Mouse (Mus musculus): ENCODE measurements at regions not wholly inside any gene's neighbourhood (a gene's known extent, or its start where the extent isn't known, plus 50 kb on each side); places are given as distances from the start of the nearest gene placed in this dataset.

GRCm38 (mm10) chr12:112387836-112388235, 101.4 kb upstream of the A530016L24Rik start:
- no peak for DNase-seq

DNA sequence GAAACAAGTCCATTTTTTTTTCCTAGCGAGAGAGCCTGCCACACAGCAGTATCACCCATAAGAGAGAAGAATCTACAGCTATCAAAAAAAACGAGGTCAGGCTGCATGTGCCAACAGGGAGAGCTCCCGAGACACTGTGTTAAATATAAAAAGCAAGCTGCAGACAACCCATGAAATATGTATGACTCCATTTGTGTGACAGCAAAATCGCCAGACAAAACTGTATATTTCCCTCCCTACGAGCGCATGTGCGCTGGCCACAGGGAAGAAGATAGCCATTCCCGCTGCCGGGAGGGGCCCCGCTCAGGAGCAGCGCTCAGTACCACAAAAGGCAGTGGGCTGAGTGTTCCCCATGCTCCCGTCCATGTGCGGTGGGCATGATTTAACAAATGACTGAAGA, 93.3 kb upstream of the A530016L24Rik start:
- DNase-seq, result no peak

DNA sequence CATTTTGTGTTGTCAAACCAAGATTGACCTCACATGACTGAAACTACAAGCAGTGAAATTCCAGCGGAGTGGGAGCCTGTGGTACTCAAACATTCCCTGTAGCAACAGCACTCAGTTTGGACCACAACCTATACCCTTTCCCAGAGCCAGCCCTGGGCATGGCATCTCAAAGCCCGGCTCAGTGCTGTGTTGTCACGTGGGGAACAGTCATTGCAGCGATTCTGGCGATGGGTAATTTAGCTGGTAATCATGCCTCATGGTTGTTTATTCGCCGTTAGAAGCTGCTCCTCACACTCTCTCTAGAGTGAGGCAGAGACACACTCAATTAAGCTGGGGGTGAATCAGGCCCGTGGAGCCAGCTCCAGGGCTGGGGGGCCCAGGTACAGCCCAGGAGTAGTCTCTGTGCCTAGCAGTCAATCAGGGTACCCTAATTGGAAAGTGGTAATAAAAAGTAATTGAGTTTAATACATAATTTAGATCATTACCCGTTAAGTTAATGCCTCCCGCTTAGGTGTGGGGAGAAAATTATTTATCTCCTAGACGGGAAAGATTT, 85.5 kb upstream of the A530016L24Rik start:
- no peak for DNase-seq

DNA sequence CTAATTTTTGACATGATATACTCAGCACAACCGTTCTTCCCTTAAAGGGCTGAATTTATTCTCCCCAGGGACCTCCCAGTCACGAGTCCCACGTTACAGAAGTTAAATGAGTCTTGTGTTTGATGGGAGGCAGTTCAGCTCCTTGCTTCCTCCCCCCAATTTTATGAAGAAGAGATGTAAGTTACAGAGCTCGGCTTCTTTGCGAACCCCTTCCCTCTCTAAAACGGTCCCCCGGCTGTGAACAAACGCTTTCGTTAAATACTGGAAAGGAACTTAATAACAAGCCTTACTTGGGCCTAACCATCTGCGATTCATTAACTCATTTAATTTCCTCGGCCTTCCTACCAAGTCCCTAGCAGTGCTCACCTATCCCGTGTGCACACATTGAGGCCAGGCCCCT, 84.9 kb upstream of the A530016L24Rik start:
- no peak for DNase-seq

- no peak for DNase-seq
These were observed 83.5 kb upstream of the A530016L24Rik start for GRCm38 (mm10) chr12:112405781-112406213.

- no peak for DNase-seq
These were observed 77.5 kb upstream of the A530016L24Rik start for GRCm38 (mm10) chr12:112411612-112412350.

DNA sequence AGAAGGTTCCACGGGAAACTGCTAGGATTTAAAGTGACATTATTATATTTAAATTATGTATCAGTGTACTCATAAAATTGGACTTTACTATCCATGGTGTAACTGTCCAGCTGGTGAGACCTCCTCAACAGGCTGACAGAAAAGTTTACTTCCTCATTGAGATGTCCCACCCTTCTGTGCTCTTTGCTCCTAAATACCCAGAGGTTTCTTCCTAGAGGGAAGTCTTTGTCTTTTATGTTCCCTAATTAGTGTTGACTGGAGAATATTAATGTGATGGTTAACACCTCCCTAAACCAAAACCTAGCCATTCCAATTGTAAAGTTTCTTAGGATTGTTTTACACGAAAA, 76.9 kb upstream of the A530016L24Rik start:
- no peak for DNase-seq

DNA sequence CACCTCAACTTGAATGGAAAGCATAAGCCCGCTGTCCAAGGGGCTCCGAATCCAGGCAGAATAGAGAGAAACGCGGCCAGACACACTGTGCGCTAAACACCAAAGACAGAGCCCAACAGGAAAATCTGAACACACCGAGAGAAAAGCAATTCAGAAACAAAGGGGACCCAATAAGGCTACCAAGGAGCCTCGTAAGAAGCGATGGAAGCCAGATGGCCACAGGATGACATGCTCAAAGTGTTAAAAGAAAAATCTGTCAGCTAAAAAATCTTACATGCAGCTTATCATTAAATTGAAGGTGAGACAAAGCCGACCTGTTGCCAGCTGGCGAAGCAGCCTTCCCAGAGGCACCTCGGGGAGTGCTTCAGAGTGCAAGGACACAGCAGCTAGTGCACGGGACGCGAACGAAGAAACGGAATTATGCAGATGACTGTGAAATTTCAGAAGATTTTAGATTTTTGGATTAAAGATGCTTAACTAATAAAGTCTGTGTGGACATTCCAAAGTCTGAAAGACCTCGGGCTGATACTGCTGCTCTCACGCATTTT, 73.2 kb upstream of the A530016L24Rik start:
- no peak for DNase-seq

GRCm38 (mm10) chr12:112416537-112416936, 72.7 kb upstream of the A530016L24Rik start:
- no peak for DNase-seq

DNA sequence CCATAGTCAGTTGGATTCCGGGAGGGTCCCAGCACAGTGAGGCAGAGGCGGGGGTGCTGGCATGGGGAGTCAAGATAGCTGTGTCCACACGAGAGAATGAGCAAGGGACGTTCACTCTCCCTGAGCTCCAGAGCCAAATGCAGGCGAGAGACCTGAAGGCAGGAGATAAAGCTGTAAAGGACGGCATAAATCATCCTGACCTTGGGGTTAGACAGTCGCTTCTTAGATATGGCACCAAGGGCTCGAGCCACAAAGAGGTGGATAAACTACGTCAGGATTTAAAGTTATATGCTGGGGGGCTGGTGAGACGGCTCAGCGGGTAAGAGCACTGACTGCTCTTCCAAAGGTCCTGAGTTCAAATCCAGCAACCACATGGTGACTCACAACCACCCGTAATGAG, 70.6 kb upstream of the A530016L24Rik start:
- DNase-seq, result no peak

- DNase-seq, result no peak
These were observed 67.1 kb upstream of the A530016L24Rik start for GRCm38 (mm10) chr12:112422177-112422576.

- no peak for DNase-seq
These were observed 65.1 kb upstream of the A530016L24Rik start for GRCm38 (mm10) chr12:112424150-112424549.

GRCm38 (mm10) chr12:112426681-112427080, 62.6 kb upstream of the A530016L24Rik start:
- no peak for DNase-seq

DNA sequence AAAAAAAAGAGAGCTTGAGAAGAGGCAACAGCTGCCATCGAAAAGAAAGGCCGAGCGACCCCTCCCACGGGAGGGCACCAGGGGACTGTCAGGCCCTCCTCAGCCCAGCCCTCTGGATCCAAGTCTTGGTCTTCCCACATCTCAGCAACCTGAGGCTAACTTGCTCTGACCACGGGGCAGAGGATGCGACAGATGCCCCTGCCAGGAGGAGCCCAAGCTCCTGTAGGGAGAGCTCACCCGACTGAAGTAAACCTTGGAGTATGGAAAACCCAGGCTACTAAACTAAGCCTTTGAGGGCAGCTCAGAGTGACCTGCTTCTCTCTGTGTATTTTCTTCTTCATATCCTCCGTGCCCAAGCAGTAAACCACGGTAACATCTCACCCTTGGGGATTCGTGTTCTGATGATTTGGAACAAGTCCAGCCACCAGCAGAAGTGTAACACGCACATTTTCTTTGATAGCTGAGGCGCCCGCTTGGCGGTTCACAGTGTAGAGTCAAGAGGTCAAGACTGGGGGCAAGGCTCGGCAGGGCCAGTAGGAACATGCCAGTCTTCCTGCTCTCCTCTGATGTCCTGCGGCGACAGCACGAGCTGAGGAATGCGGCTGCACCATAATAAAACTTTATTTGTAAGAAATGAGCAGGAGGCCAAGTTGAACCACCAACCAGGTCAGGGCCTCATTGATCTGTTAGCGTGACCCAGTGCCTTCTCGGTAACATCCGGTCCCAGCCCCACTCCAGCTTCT, 59.0 kb upstream of the A530016L24Rik start:
- no peak for DNase-seq

DNA sequence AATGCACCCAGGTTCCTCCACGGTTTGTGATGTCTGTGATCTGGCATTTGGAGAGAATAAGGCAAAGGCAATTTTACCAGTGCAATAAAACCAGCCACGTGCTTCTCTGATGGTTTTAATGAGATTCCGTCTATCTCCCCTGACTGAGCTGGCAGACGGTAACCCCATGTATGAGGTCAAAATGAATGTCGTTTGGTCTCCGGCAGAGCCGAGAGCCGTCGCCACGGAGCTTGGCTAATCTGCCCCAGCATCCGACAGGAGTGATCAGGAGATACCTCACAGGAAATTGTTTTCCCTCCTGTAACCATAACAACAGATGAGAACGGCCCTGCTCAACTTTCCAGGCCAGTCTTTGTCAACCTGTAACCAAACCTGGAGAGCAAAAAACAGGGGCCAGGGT, 55.9 kb upstream of the A530016L24Rik start:
- DNase-seq, result no peak

- DNase-seq, result no peak
These were observed 54.5 kb upstream of the A530016L24Rik start for GRCm38 (mm10) chr12:112434673-112435294.

DNA sequence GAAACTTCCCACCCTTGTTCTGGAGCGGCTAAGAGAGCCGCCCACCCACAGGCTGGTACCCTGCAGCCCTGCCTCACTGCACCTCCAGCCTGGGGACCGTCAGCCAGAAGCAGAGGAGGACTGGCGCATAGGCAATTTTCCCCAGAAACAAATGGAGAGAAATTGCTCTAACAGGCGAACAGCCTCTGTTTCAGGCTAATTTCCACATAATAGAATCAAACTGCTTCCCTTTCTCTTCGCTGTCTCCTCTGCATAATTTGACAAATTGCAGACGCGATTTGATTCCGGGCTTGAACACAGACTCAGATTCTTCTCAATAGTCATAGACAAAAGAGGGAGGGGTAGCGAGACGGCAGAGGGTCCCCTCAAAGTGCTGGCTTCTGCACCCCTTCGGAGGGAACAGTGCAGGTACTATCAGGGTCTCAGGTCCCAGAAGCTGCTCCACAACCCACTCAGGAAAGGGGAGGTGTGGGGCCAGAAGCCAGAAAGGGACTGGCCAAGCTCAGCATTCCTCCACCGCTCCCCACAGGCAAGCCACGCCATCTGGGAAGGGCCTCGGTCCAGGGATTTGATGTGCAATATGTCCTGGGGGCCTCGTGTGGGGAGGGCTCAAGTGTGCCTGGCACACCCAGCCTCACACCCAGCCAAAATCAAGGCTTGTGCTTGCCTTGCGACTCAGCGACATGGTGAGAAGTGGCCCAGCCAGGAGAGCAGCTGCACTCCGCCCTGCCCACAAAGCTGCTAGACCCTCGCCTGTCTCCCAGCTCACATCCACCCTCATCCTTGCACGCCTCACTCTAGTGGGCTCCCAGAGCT, 53.7 kb upstream of the A530016L24Rik start:
- no peak for DNase-seq

- no peak for DNase-seq
These were observed 52.2 kb upstream of the A530016L24Rik start for GRCm38 (mm10) chr12:112437046-112437445.

DNA sequence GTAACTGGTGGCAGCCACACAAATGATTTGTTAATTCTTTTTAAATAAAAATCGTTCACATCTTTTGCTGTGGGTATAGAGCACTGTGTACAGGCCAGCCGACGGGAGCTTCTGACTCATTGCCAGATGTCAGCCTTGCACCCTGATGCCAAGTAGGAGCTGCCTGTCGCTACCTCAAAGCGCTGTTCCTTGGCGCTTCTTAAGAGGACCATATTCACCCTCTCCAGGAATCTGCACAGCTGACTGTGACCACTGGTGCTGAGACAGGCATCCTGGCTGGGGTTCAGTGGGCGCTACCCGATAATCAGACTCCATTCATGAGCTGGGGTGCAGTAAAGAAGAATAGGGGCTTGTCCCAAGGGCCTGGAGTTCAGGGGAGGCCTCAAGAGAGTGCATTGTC, 51.0 kb upstream of the A530016L24Rik start:
- no peak for DNase-seq
